Mouse (Mus musculus): ENCODE data around the gene Tada3.
A peak's percentile ranks its signal among the peaks of the same experiment; 100 is the strongest.

The Tada3 gene

GRCm38 (mm10) chr6:113377496-113378385 lies at the start of gene Tada3, which contains the start of gene Arpc4:
Tada3 (minus strand) TSS chr6:113377883.
Arpc4 (plus strand) TSS chr6:113378115.
- peak; percentile 93 for DNase-seq

GRCm38 (mm10) chr6:113427397-113427796 lies 49.7 kb upstream of the Tada3 start:
- DNase-seq: peak; percentile 80

DNA sequence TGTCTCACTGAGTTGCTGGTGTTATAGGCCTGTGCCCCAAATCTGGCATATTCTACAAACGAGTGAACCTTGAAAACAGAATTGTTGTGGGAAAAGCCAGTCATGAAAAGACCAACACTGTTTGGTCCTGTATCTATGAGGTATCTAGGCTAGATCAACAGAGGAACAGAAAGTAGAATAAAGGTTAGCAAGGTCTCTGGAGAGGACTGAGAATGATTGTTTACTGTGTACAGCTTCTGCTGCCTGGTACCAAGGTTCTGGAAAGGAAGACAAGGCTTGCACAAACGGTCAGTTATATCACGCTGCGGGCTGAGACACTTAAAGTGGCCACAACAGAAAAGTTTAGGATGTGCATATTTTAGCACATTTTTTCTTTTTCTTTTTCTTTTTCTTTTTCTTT lies 49.0 kb upstream of the Tada3 start:
- no peak for DNase-seq

GRCm38 (mm10) chr6:113424187-113424586 lies 46.5 kb upstream of the Tada3 start:
- DNase-seq: no peak

DNA sequence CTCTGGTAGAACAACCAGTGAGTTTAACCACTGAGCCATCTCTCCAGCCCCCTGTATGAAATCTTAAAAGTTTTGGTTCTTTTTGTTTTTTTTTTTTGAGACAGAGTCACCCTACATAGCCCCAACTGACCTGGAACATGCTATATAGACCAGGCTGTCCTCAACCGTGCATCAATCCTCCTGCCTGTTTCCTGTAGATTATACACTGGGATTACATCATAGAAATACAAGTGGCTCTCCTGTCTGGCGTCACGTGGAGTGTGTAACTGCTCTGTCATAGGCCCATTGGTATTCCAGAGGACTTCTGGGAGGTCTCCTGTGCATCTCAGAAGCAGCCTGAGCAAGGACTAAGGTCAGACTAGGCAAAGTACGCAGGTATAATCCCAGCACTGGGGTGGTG lies 45.3 kb upstream of the Tada3 start:
- DNase-seq: no peak

GRCm38 (mm10) chr6:113419199-113419587 lies 41.5 kb upstream of the Tada3 start, which contains the start of gene Rpusd3:
Rpusd3 (minus strand) TSS chr6:113419340.
- peak; percentile 100 for DNase-seq

DNA sequence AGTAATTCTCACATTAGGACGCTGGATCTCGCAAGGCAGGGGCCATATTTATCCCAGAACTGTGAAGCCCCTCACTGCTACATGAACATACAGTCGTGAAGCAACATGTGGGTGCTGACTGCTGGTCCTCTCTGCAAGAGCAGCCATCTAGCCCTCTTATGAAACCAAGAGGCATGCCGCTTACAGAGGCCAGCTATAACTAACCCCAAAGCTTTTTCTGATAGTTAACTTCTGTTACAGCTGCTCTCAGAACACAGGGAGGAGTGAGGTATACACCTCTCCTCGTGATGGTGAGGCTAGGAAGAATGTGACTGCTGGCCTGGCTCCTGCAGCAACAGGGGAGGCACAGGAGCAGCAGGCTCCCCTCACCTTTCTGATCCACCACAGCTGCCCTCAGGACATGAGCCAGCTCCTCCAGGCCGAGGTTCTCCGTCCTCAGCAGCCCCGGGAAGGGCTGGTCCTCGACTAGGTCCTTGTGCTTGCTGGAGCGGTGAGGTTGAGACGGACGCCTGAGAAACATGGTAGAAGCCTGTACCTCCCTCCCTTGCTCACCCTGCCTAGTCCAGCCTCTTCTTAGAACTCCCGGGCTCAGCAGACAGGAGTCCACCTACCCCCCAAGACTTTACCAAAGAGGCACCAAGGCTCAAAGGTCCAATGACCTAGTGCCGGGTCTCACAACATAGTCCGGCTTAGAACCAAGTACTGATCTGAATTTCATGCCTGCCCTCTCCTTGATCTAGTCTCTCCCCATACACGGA lies 40.9 kb upstream of the Tada3 start:
- DNase-seq: peak; percentile 52

- no peak for DNase-seq
Measured at GRCm38 (mm10) chr6:113416416-113416815, 38.7 kb upstream of the Tada3 start.

DNA sequence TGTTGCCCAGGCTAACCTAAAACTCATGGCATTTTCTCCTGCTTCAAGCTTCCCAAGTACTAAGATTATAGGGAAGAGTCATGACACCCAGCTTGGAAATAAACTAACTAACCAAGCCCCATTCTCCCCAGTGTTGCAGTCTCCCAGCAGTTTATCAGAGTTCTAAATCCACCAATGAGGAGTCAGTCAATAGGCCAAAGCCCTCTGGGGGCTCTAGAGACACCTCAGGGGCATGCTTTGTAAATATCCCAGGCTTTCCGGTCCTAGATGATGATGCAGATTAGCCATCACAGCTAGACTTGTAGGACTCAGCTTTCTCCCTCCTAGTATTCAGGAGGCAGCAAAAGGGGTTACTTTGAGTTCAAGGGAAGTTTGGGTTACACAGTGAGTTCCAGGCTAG lies 32.3 kb upstream of the Tada3 start:
- no peak for DNase-seq

GRCm38 (mm10) chr6:113406683-113407082 lies 29.0 kb upstream of the Tada3 start:
- peak; percentile 61 for DNase-seq

GRCm38 (mm10) chr6:113405483-113405882 lies 27.8 kb upstream of the Tada3 start:
- no peak for DNase-seq

DNA sequence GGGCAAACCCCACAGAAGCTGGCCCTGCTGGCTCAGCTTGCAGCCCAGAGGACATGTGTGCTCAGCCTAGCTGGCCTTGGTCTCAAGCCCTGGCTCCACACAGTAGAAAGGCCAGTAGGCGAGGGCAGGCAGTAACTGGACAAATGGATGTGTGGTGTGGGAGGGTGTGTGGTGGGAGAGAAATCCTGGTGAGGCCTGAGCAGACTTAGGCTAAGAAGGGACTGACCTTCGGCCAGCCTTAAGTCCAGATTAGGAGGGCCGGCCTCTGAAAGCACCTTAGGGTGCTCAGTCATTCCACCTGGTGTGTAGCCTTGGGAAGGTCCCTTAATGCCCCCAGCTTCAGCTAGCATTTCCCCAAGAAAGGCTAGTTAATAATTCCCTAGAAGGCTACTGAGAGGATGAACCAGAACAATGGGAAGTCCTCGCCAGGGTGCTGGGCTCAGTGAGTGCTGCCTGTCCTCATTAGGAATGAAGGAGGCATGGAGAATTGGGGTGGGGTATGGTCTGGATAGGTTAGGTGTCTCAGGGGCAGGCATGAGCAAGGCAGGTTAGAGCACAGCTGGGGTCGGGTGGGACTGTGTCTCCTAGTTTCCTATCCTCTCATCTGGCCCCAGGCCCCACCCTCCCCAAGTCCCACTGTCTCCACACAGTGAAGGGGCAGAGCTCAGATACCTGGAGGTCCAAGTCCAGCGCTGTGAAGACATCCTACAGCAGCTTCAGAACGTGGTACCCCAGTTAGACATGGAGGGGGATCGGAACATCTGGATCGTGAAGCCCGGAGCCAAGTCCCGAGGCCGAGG lies 27.2 kb upstream of the Tada3 start:
- no peak for DNase-seq

DNA sequence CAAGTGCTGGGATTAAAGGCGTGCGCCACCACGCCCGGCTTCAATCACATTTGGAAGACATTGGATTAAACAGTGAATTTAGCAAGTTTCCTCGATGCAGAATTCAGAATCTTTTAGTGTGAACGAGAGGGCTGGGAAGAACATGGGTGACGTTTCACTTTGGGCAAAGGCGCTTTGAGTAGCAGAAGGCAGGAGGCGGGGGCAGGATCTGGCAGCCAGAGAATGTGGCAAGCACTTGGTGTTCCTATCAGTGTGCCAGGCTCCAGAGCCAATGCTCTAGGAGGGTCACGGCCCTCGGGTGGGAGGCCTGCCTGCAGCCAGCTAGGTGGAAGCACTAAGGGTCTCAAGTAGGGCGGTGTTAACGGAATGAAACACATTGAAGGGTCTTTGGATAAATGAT lies 24.4 kb upstream of the Tada3 start:
- DNase-seq: no peak

- DNase-seq: no peak
Measured at GRCm38 (mm10) chr6:113396270-113397030, 18.8 kb upstream of the Tada3 start.

DNA sequence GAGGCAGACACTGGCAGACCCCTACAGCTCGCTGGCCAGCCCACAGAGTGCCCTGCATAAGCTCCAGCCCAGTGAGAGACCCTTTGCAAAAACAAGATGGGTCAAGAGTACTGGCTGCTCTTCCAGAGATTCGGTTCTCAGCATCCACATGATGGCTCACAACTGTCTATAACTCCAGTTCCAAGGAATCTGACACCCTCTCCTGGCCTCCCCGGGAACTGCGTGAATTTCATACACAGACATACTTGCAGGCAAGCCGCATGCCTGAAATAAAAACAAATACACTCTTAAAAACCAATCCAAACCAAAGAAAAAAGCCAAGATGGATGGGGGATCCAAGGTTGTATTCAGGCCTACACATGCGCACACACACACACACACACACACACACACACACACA lies 17.8 kb upstream of the Tada3 start:
- DNase-seq: no peak

DNA sequence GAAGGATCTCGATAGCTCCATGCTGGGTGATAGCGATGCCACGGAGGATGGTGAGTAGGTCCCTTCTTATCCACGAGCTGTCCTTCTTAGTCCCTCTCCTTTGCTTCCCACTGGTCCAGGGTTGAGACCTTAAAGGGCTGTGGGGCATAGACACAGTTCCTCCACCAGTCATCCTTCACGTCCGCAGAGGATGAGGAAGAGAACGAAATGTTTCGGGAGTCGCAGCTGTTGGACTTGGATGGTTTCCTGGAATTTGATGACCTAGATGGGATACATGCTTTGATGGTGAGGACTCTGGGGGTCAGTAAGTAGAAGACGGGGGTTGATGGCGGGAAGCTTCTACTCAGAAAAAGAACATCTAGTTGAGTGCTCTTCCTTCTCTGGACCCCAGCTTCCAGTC lies 17.1 kb upstream of the Tada3 start:
- DNase-seq: no peak

- no peak for DNase-seq
Measured at GRCm38 (mm10) chr6:113393951-113394350, 16.3 kb upstream of the Tada3 start.

- peak; percentile 31 for DNase-seq
Measured at GRCm38 (mm10) chr6:113392387-113393071, 14.8 kb upstream of the Tada3 start.

DNA sequence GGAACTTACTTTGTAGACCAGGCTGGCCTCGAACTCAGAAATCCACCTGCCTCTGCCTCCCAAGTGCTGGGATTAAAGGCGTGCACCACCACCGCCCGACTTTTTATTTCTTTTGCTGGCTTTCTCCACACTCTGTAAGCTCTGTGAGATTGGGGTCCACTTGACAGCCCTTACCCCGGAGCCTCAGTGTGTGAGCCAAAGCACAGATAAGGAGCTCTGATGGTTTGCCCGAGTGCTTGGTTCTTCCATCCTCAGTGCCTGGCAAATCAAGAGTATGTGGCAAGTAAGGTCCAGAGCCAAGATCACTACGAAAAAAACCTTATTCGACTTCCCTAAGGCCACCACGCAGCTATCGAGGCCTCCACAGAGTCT lies 14.3 kb upstream of the Tada3 start:
- no peak for DNase-seq

DNA sequence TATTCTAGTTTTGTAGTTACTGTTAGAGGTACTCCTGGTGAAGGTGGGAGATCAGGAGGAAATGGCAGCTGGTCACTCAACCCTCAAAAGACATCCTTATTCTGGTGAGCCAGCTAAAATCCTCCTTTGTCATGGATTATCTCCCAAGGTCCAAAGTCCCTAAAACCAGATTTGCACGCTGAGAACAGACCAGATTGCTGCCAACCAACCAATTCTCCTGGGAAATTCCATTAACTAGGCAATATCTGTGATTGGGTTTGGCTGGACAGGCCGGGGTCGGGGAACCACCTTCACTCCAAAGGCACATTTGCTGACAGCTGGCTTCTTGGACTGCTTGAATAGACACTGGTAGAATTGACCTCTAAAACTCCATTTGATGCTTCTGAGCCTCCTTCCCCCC lies 13.0 kb upstream of the Tada3 start:
- DNase-seq: no peak

DNA sequence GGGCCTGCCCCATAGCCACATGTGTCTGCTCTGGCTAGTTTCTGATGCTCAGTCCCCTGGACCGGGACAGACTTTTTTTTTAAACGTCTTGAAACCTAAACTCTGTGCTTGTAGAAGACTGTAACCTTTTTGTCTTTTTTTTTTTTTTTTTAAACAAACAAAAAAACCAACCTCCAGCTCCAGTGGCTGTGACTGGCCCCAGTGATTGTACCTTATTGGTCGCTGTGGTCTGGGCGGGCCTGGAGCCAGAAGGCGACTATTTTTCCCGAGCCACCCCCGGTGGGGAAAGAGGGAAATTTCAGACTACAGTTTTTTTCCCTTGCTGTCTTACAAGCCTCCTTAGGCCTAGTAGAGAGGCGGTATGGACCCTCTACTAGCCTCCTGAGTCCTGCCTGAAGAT lies 11.3 kb upstream of the Tada3 start, which contains the start of gene Ttll3:
Gene Ttll3, plus strand, starts transcription at position 301 of the 400 bp plus-strand sequence.
- no peak for DNase-seq

DNA sequence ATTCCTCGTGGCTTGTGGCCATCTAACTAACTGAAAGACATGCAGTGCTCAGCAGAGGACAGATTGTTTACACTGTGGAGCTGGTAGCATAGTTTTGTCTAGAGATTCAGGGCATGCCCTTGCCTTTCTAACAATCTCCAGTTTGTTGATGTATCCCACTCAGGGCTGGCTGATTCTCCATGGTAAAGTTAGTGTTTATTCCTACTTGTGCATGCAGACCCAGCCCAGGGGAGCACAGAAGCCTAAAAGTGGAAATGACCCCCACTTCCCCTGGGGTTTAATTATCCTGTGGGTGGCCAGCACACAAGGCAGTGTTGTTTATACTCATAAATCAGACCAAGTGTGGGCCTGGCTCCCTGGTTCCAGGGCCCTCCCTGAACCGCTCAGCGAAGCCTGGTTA lies 8.3 kb upstream of the Tada3 start:
- no peak for DNase-seq
